In the genomic region with DNA sequence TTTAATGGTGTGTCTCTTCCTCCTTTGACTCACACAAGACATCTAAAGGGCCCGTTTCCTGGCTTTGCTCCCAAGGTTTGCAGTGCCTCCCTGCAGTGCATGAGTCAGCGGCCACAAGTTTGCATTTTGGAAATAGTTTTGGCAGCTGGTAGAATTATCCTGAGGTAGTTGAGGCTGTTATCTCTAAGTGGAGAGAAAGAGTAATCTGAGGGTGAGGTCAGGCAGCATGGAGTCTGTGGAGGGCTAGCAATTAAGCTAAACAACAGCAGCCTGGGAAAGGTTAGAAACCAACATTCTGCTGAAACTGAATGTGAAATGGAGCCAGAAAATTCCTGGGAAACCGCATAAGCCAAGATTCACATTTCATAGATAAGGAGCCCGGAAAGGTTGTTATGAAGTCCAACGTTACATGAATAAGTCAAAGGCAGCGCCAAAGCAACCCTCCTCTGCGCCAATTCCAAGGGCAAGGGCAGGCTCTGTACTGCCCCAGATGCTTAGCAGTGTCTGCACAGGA, we compare ENCODE assay signal across 8 mouse cellular contexts.
DNase-seq lines count a peak whose midpoint lies in the region; ATAC-seq and TF ChIP-seq lines count a peak whose summit lies in the region.

No protein-coding gene starts in this region.

- H3K27me3 ChIP-seq in lung, postnatal 0 days (replicated peaks; ENCODE audit: insufficient read depth, low read length) = no peaks in the 10 kb centered on the region
- H3K27me3 ChIP-seq in midbrain, embryonic 14.5 days (ENCODE audit: control insufficient read depth, insufficient read depth, low read length) = no peaks in the 10 kb centered on the region

- H3K27ac ChIP-seq in lung, postnatal 0 days (ENCODE audit: low read length) = peak overlapping the region; percentile 40; the same call in 1 of the 2 replicates
- no peak overlapping the region for H3K27ac ChIP-seq in midbrain, embryonic 14.5 days (replicated peaks; ENCODE audit: low read depth, low read length)

- no peak overlapping the region for H3K4me3 ChIP-seq in lung, postnatal 0 days (ENCODE audit: low read depth, low read length)
- H3K4me3 ChIP-seq in midbrain, embryonic 14.5 days (replicated peaks; ENCODE audit: low read depth, low read length) = no peak overlapping the region

- peak; percentile 37 for DNase-seq in gastrocnemius, postnatal 14 days
- no peak for DNase-seq in gastrocnemius, postnatal 10 days
- peak; percentile 84 for DNase-seq in Muller cell, postnatal 12 days (ENCODE audit: inconsistent ontology term)
- peak; percentile 70 to 78 for DNase-seq in heart, adult 9 months (ENCODE audit: low spot score in 2 of 2)
- peak; percentile 88 for DNase-seq in lung, postnatal 0 days (ENCODE audit: low spot score)
- DNase-seq in midbrain, embryonic 14.5 days = no peak
- no peak for DNase-seq in neural tube, embryonic 10.5 days (ENCODE audit: extremely low spot score, low spot score)

- H3K4me2 ChIP-seq in lung, postnatal 0 days (replicated peaks; ENCODE audit: low read depth, low read length) = no peak overlapping the region
- H3K4me2 ChIP-seq in midbrain, embryonic 14.5 days (ENCODE audit: low read length) = no peak overlapping the region

- no peak for TF ChIP-seq CTCF in lung, postnatal 0 days (IDR thresholded peaks at IDR 0.05)

- H3K4me1 ChIP-seq in lung, postnatal 0 days (ENCODE audit: insufficient read depth, low read depth, low read length) = no peaks in the 10 kb centered on the region
- no peaks in the 10 kb centered on the region for H3K4me1 ChIP-seq in midbrain, embryonic 14.5 days (ENCODE audit: control insufficient read depth, insufficient read depth, low read length)

- peak; percentile 95 for TF ChIP-seq EP300 in lung, postnatal 0 days (IDR thresholded peaks at IDR 0.05)

- H3K9ac ChIP-seq in lung, postnatal 0 days (replicated peaks; ENCODE audit: low read depth) = no peak overlapping the region
- H3K9ac ChIP-seq in midbrain, embryonic 14.5 days (replicated peaks; ENCODE audit: low read length) = no peak overlapping the region

- peak; percentile 95 for ATAC-seq in lung, postnatal 0 days
- ATAC-seq in midbrain, embryonic 14.5 days (ENCODE audit: low FRiP score, low TSS enrichment) = no peak
- ATAC-seq in monocyte, adult 5-6 weeks (replicated peaks; ENCODE audit: insufficient number of reproducible peaks, low FRiP score, low TSS enrichment, poor library complexity, severe bottlenecking) = no peak

- no peaks in the 10 kb centered on the region for H3K36me3 ChIP-seq in lung, postnatal 0 days (ENCODE audit: insufficient read depth, low read length)
- H3K36me3 ChIP-seq in midbrain, embryonic 14.5 days (ENCODE audit: control insufficient read depth, insufficient read depth, low read length) = no peaks in the 10 kb centered on the region

- no peaks in the 10 kb centered on the region for H3K9me3 ChIP-seq in lung, postnatal 0 days (ENCODE audit: low read length)
- H3K9me3 ChIP-seq in midbrain, embryonic 14.5 days (ENCODE audit: control insufficient read depth, low read length) = no peaks in the 10 kb centered on the region

- intact Hi-C loops in gastrocnemius, postnatal 14 days (cut with DNase I; ENCODE audit: low total_unique reads) = no loop called here

- WGBS in lung, postnatal 0 days = 22% methylated on average over 7 of the region's 7 CpGs
- WGBS in midbrain, embryonic 14.5 days = 93% methylated on average over 7 of the region's 7 CpGs

Comparison
In these comparisons a context has a peak if more than half of its experiments do, and no peak if none do; other contexts are left out.
1. DNase-seq: peak in gastrocnemius, postnatal 14 days (single experiment), Muller cell, postnatal 12 days (single experiment), heart, adult 9 months (2 of 2) and lung, postnatal 0 days (single experiment); none in gastrocnemius, postnatal 10 days (single experiment), midbrain, embryonic 14.5 days (single experiment) and neural tube, embryonic 10.5 days (single experiment).